Mouse (Mus musculus): ENCODE data around the gene Impdh2.
A peak's percentile ranks its signal among the peaks of the same experiment; 100 is the strongest.

Gene Impdh2

GRCm38 (mm10) chr9:108560227-108560841 lies at the start of gene Impdh2:
TSS of gene Impdh2 (plus strand) at chr9:108560286.
- DNase-seq = peak; percentile 96

DNA sequence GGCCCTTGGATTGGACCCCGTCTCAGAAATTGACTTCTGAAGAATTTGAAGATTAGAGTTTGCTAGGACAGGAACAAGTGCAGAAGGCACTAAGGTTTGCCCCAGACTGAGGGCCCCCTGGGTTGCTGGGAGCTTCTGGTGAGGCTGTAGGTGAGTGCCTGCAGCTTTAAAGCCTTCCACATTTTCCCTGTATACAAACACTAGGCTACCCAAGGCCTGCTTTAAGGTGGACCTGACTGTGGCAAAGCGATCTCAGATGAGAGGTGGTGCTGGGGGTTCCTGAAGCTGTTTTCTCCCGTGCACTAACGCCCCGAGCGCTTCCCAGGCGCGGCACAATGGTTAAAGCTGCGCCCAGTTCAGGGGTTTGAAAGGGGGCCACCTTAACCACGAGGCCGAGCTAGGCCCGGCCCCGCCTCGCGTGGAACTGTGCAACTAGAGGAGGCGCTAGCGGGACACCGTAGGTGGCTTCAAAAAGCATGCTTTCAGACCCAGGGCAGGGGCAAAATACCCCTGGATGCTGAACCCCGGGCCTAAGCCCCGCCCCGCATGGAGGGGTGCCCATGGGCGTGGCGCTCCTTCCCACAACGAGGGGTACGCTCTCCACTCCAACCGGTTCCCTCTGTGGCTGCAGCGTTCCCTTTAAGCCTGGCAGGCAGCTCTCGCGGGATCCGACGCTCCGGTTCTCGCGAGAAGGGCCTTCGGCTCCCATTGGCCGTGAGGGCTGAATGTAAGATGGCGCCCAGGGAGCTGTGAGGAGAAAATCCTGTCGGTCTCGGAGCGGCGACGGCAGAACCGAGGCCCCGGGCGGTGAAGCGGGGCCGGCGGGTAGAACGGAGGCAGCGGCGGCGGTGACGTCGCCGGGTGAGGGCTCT lies 43.5 kb upstream of the Impdh2 start, which contains the start of gene Qrich1:
Gene Qrich1, plus strand, starts transcription at position 427 of the 872 bp plus-strand sequence.
- peak; percentile 95 for DNase-seq

DNA sequence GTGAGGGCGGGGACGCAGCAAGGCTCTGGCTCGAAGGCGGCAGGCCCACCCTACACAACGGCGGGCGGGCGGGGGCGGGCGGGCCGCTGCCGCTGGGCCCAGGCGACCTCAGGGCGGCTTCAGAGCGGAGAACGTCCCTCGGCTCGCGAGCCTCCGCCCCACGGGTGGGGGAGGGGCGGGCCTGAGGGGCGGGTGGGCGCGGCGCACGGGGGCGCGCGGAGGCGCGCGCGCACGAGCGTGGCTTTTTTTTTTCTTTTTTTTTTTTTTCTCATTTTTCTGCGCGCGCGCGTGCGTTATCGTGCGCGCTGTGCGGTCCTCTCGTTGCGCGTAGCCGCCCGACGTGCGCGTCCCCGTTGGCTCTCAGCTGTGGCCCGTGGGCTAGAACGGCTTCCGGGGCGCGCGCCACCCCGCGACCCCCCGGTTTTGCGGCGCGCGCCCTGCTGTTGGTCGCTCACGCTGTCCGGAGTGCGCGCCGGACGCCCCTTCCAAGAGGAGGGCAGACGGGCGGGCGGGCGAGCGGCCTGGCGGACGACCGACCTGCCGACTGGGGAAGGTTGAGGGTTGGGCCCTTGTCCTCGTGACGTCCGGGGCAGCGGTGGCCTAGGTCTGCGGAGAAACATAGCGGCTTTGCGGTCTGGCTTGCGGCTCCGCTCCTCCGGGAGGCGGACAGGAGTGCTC lies 42.7 kb upstream of the Impdh2 start:
- peak; percentile 82 for DNase-seq

DNA sequence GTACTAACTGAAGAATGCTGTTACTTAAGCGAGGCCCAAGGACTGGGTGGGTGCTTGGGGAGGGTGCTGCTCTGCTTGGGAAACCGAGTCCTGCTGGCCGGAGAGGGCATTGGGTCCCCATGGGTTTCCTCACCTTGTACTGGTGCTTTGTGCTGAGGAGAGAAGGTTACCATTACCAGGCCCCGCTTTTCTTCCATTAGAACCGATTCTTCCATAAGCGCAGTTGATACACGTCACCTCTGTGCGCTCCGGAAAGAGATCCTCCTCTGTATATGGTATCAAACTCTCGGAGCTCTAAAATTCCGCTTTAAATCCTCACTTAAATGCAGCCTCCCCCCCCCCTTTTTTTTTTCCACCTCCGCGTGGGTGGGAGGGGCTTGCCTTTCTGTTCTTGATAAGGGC lies 42.2 kb upstream of the Impdh2 start:
- DNase-seq = no peak

GRCm38 (mm10) chr9:108521604-108522003 lies 38.5 kb upstream of the Impdh2 start:
- DNase-seq = no peak

GRCm38 (mm10) chr9:108523341-108523740 lies 36.7 kb upstream of the Impdh2 start:
- DNase-seq = no peak

DNA sequence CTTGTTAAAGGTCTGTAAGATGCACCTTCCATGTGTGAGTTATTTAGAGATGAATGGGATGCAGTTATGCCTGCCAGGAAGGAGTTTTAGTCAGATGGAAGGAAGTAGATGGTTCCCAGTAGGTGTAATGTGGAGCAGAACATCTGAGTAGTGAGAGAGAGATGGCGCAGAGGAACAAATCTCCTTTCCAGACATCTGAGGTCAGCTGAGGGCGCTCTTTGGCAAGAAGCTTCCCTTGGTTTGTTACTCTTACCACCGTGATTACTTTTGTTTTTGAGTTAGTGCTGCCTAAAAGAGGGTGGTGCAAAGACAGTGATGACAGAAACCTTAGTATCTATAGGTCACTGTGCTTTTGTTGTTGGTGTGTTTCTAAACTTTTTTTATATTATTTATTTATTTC lies 34.7 kb upstream of the Impdh2 start:
- no peak for DNase-seq

GRCm38 (mm10) chr9:108530954-108531353 lies 29.1 kb upstream of the Impdh2 start:
- DNase-seq = no peak

DNA sequence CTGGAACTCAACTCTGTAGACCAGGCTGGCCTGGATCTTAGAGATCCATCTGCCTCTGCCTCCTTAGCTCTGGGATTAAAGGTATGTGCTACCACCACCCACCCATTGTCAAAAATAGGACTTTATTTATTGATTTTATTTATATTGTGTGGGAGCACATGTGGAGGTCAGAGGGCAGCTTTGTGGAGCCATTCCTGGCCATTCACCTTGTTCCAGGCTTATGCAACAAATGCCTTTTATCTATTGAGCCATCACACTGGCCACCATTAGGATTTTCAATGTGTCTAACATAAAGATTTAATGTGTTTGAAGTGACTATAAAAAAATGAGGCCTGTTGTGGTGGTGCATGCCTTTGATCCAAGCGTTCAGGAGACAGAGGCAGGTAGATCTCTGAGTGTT lies 28.6 kb upstream of the Impdh2 start:
- no peak for DNase-seq

- no peak for DNase-seq
Observed at GRCm38 (mm10) chr9:108540846-108541245, 19.2 kb upstream of the Impdh2 start.

- no peak for DNase-seq
Observed at GRCm38 (mm10) chr9:108545986-108546385, 14.1 kb upstream of the Impdh2 start.

DNA sequence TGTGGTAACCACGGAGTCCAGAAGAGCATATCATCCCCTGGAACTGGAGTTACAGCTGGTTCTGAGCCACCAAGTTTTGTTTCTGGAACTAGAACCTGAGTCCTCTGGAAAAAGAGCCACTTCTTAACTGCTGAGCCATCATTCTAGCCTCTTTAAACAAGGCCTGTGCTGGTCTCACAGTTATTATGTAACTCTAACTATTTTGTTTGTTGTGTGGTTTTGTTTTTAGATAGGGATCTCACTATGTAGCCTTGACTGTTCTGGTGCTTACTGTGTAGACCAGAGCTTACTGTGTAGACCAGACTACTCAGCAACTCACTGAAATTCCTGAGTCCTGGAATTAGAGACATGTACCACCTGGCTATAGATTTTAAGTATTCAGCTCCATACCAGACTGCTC lies 13.2 kb upstream of the Impdh2 start:
- no peak for DNase-seq

DNA sequence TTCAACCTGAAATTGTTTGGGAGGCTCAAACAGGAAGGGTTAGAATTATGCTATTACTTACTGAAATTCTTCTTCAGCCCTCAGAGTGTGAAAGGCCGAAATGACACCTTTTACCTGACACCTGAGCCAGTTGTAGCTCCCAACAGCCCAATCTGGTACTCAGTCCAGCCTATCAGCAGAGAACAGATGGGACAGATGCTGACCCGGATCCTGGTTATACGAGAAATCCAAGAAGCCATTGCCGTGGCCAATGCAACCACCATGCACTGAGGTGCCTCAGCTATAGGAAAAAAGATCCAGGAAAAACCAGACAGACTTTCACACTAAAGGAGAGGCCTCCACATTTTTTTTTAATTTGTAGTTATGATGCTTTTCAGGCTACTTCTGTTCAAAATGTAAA lies 917 bp upstream of the Impdh2 start:
- DNase-seq = no peak

- DNase-seq = no peak
Observed at GRCm38 (mm10) chr9:108563671-108564070, 3.6 kb downstream of the Impdh2 start.

- DNase-seq = no peak
Observed at GRCm38 (mm10) chr9:108564131-108564530, 4.0 kb downstream of the Impdh2 start.

GRCm38 (mm10) chr9:108565881-108566814 lies 6.1 kb downstream of the Impdh2 start:
- no peak for DNase-seq

- DNase-seq = peak; percentile 97
Observed at GRCm38 (mm10) chr9:108566815-108567776, 7.0 kb downstream of the Impdh2 start, which contains the start of gene Ndufaf3. TSS of gene Ndufaf3 (minus strand) at chr9:108567434.

GRCm38 (mm10) chr9:108567931-108568419 lies 7.9 kb downstream of the Impdh2 start:
- DNase-seq = peak; percentile 20

GRCm38 (mm10) chr9:108568511-108568921 lies 8.4 kb downstream of the Impdh2 start:
- no peak for DNase-seq

GRCm38 (mm10) chr9:108569381-108570206 lies 9.5 kb downstream of the Impdh2 start, which contains the start of gene Dalrd3:
TSS of gene Dalrd3 (plus strand) at chr9:108569886.
- DNase-seq = peak; percentile 88

All from lung, postnatal 14 days (tissue).